Mouse (Mus musculus): ENCODE data around the gene BC025920. TPM values are rescaled to one million over a fixed set of nuclear protein-coding genes. Genes with fewer than 3 reads are reported as not detected.
A peak's percentile ranks its signal among the peaks of the same experiment; 100 is the strongest.
"Not testable (repeated sequence)": the region's sequence is repeated elsewhere in the genome, so short reads cannot be mapped to it uniquely, and the experiment has no call there.

The BC025920 gene
- polyA plus RNA-seq, 1 experiment from 2014 or later = 2.9 TPM

DNA sequence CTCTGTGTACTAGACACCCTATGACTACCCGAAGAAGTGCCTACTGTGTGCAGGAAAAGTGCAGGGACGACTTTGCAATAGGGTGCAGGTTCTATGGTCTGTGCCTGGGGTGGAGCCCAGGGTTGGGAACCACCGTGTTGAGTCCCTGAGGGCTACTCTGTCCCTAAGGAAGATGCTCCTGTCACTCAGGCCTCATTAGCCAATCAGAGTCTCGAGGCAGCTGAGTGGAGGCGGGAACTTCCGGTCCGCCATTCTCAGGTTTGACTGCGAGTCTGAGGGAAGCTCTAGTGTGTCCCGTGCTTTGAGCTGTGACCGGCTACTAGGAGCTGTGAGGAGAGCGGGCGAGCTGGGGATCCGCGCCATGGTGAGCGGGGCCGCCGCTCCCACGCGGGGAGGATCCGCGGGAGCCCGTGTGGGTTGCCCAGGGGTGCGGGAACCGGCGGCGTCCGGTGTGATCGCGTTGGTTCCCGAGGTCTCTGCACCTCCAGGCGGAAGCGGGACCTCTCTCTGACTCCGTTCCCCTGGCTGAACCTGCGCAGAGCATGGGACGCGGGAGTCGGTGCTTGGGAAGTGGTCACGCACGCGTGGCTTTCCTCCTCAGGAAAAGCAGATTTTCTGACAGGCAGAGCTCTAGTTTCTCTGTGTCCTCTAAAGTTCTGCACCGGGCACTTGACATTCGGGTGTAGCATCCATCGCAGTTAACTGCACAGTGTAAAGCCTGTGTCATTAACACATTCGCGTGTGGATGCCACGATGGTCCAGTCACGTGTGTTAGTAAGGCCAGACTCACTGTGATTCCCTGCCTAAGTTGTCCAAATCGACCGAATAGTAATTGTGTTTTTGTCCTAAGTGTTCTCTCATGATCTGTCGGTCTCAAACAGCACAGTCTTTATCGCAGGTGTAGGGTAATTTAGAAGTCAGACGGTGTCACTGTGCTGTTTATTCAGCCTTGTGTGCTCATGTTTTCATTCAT, 43.0 kb downstream of the BC025920 start, which contains the start of gene Gm10778:
TSS of gene Gm10778 (plus strand) at position 257 of the 973 bp plus-strand sequence.
- H3K27me3 ChIP-seq; H3K4me1 ChIP-seq (replicated peaks): not testable (repeated sequence)
- H3K4me2 ChIP-seq (replicated peaks) = peak within 1 kb of the TSS; percentile 66
- H3K4me3 ChIP-seq (replicated peaks) = peak within 1 kb of the TSS; percentile 51
- H3K36me3 ChIP-seq = peaks cover 30% of the 10 kb centered on the region
- ATAC-seq = peak; percentile 96
- peaks cover 15% of the 10 kb centered on the region for H3K9me3 ChIP-seq
- H3K27ac ChIP-seq = peak within 1 kb of the TSS; percentile 86
- 3% methylated on average over 34 of the region's 52 CpGs for WGBS
- peak within 1 kb of the TSS; percentile 67 for H3K9ac ChIP-seq (replicated peaks)

DNA sequence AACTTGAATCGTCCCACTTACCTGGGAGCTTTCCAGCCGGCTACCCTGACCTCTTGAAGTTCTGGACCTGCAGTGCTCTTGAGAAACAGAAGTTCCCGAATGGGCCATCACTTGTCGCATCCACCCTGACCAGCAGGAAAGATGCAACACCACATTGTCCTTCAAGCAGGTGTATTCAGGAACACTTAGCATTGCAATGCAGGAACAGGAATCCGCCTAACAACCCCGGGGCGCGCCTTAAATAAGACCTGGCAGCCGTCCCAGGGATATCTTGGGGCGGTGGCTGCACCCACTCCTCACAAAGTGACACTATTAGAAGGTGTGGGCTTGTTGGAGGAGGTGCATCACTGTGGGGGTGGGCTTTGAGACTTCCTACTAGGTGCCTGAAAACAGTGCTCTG, 49.1 kb downstream of the BC025920 start:
- Histone ChIP-seq H3K36me3 (peaks cover 69% of the 10 kb centered on the region), H3K27ac (no peak overlapping the region), H3K27me3 (no peaks in the 10 kb centered on the region), H3K9ac (replicated peaks) (no peak overlapping the region), H3K4me2 (replicated peaks) (no peak overlapping the region), H3K4me1 (replicated peaks) (peaks cover 1% of the 10 kb centered on the region), H3K4me3 (replicated peaks) (no peak overlapping the region), H3K9me3 (peaks cover 58% of the 10 kb centered on the region)
- 97% methylated on average over 10 of the region's 10 CpGs for WGBS
- no peak for ATAC-seq

DNA sequence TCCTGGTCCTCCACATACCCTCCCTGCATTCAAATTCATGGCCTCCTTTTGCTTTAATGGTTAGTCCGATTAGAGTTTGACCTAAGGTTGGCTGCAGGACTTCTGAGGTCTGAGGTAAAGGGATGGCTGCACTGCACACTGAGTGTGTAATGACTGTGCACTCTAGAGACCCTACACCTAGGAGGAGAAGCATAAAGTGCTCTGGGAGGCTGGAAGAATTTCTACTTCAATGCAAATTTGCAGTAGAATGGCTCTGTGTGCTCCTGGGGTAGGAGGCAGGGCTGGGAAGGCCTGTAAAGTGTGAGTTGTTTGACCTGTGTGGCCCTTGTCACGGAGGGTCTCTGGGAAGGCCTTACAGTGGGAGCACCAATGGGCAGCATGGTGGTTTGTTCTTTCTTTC, 50.1 kb downstream of the BC025920 start:
- Histone ChIP-seq H3K36me3 (peaks cover 61% of the 10 kb centered on the region), H3K4me1 (replicated peaks) (no peaks in the 10 kb centered on the region), H3K27me3 (no peaks in the 10 kb centered on the region), H3K9me3 (peaks cover 60% of the 10 kb centered on the region), H3K27ac (no peak overlapping the region), H3K4me3 (replicated peaks) (no peak overlapping the region), H3K4me2 (replicated peaks) (no peak overlapping the region), H3K9ac (replicated peaks) (no peak overlapping the region)
- 93% methylated on average over 2 of the region's 2 CpGs for WGBS
- ATAC-seq = no peak

Other genes with a start within 250 kb of the BC025920 start
- 8.8 and 10.1 TPM in 2 replicates for gene Mfsd12, start 248.8 kb upstream of the BC025920 start, polyA plus RNA-seq (2015; fragmentation: Nextera tagmentation; extraction: Ambion mirVana)
- 0.44 and 0.70 TPM in 2 replicates for gene 4930404N11Rik, start 240.5 kb upstream of the BC025920 start, polyA plus RNA-seq (2015; fragmentation: Nextera tagmentation; extraction: Ambion mirVana)
- 127 and 133 TPM in 2 replicates for gene Fzr1, start 227.8 kb upstream of the BC025920 start, polyA plus RNA-seq (2015; fragmentation: Nextera tagmentation; extraction: Ambion mirVana)
- 73.5 TPM in 2 replicates for gene Dohh, start 221.8 kb upstream of the BC025920 start, polyA plus RNA-seq (2015; fragmentation: Nextera tagmentation; extraction: Ambion mirVana)
- 6.9 and 7.2 TPM in 2 replicates for gene Gm48551, start 221.8 kb upstream of the BC025920 start, polyA plus RNA-seq (2015; fragmentation: Nextera tagmentation; extraction: Ambion mirVana)
- gene Gm48552, start 217.3 kb upstream of the BC025920 start, polyA plus RNA-seq (2015; fragmentation: Nextera tagmentation; extraction: Ambion mirVana) = 1.2 and 2.1 TPM in 2 replicates
- gene Smim24, start 213.2 kb upstream of the BC025920 start, polyA plus RNA-seq (2015; fragmentation: Nextera tagmentation; extraction: Ambion mirVana) = 1.4 and 1.9 TPM in 2 replicates
- gene Nfic, start 150.6 kb upstream of the BC025920 start, polyA plus RNA-seq (2015; fragmentation: Nextera tagmentation; extraction: Ambion mirVana) = 13.1 and 15.2 TPM in 2 replicates
- 75.5 and 79.4 TPM in 2 replicates for gene Celf5, start 123.6 kb upstream of the BC025920 start, polyA plus RNA-seq (2015; fragmentation: Nextera tagmentation; extraction: Ambion mirVana)
- 57.1 and 58.2 TPM in 2 replicates for gene Ncln, start 109.9 kb upstream of the BC025920 start, polyA plus RNA-seq (2015; fragmentation: Nextera tagmentation; extraction: Ambion mirVana)
- gene S1pr4, start 106.1 kb upstream of the BC025920 start, polyA plus RNA-seq (2015; fragmentation: Nextera tagmentation; extraction: Ambion mirVana) = 0.64 and 0.77 TPM in 2 replicates
- 0.94 and 1.0 TPM in 2 replicates for gene Gna15, start 82.0 kb upstream of the BC025920 start, polyA plus RNA-seq (2015; fragmentation: Nextera tagmentation; extraction: Ambion mirVana)
- 74.5 and 77.1 TPM in 2 replicates for gene Gna11, start 61.1 kb upstream of the BC025920 start, polyA plus RNA-seq (2015; fragmentation: Nextera tagmentation; extraction: Ambion mirVana)
- gene Aes, start 46.8 kb upstream of the BC025920 start, polyA plus RNA-seq (2015; fragmentation: Nextera tagmentation; extraction: Ambion mirVana) = 451 and 572 TPM in 2 replicates
- 23.6 and 26.2 TPM in 2 replicates for gene Tle2, start 31.7 kb upstream of the BC025920 start, polyA plus RNA-seq (2015; fragmentation: Nextera tagmentation; extraction: Ambion mirVana)
- gene Tle6, start 5.2 kb upstream of the BC025920 start, polyA plus RNA-seq (2015; fragmentation: Nextera tagmentation; extraction: Ambion mirVana) = 2.8 and 4.4 TPM in 2 replicates
- gene Sirt6, start 21.5 kb downstream of the BC025920 start, polyA plus RNA-seq (2015; fragmentation: Nextera tagmentation; extraction: Ambion mirVana) = 64.7 and 67.4 TPM in 2 replicates
- 8.5 and 9.3 TPM in 2 replicates for gene Ankrd24, start 22.3 kb downstream of the BC025920 start, polyA plus RNA-seq (2015; fragmentation: Nextera tagmentation; extraction: Ambion mirVana)
- 6.7 and 6.9 TPM in 2 replicates for gene Gm10778, start 42.8 kb downstream of the BC025920 start, polyA plus RNA-seq (2015; fragmentation: Nextera tagmentation; extraction: Ambion mirVana)
- 22.7 TPM in 2 replicates for gene Zfp433, start 98.6 kb downstream of the BC025920 start, polyA plus RNA-seq (2015; fragmentation: Nextera tagmentation; extraction: Ambion mirVana)
- 16.4 and 19.3 TPM in 2 replicates for gene Gm3055, start 164.9 kb downstream of the BC025920 start, polyA plus RNA-seq (2015; fragmentation: Nextera tagmentation; extraction: Ambion mirVana)
- gene Gm4767, start 205.9 kb downstream of the BC025920 start, polyA plus RNA-seq (2015; fragmentation: Nextera tagmentation; extraction: Ambion mirVana) = 3.1 and 3.2 TPM in 2 replicates

Data from midbrain, embryonic 13.5 days (tissue).